Mouse (Mus musculus) embryonic facial prominence, embryonic 11.5 days (tissue): ENCODE measurements around the gene Rps6ka2. TPM values are rescaled to one million over a fixed set of nuclear protein-coding genes. Genes with fewer than 3 reads are reported as not detected.
A peak's percentile ranks its signal among the peaks of the same experiment; 100 is the strongest.

Experiments
- ATAC-seq: fragments of 200-750 bp; cut with Nextera tagmentation; replicated peaks from 2 replicates; pipeline ENCODE4 v1.8.0; 2017; ENCODE audit warnings: low read depth; ENCODE audit not compliant: insufficient number of reproducible peaks, low FRiP score, low TSS enrichment
- DNase-seq: peaks from one replicate; pipeline ENCODE4 v3.0.0-alpha.2; 2015; ENCODE audit warnings: low spot score
- H3K27ac ChIP-seq: fragments of 300-500 bp; sonication (generic); replicated peaks from 2 replicates; pipeline ENCODE4 v1.5.1; 2014; ENCODE audit warnings: mild to moderate bottlenecking, low read depth, low read length, control low read depth
- H3K27me3 ChIP-seq: fragments of 300-500 bp; sonication (generic); 2 replicates; pipeline ENCODE4 v1.6.1; 2014; ENCODE audit warnings: mild to moderate bottlenecking, low read length, moderate library complexity, mixed read lengths; ENCODE audit not compliant: control insufficient read depth, insufficient read depth
- H3K36me3 ChIP-seq: fragments of 300-500 bp; sonication (generic); replicated peaks from 2 replicates; pipeline ENCODE4 v1.6.1; 2014; ENCODE audit warnings: low read depth, mild to moderate bottlenecking, low read length, moderate library complexity, mixed read lengths; ENCODE audit not compliant: control insufficient read depth, insufficient read depth
- H3K4me1 ChIP-seq: fragments of 300-500 bp; sonication (generic); 2 replicates; pipeline ENCODE4 v1.6.1; 2014; ENCODE audit warnings: low read length, mixed read lengths; ENCODE audit not compliant: control insufficient read depth, insufficient read depth
- H3K4me2 ChIP-seq: fragments of 300-500 bp; sonication (generic); 2 replicates; pipeline ENCODE4 v1.6.1; 2014; ENCODE audit warnings: low read depth, mild to moderate bottlenecking, control low read depth, low read length, moderate library complexity
- H3K4me3 ChIP-seq: fragments of 300-500 bp; sonication (generic); 2 replicates; pipeline ENCODE4 v1.5.1; 2014; ENCODE audit warnings: low read depth, low read length, control low read depth
- H3K9ac ChIP-seq: fragments of 300-500 bp; sonication (generic); replicated peaks from 2 replicates; pipeline ENCODE4 v1.6.1; 2014; ENCODE audit warnings: mild to moderate bottlenecking, control low read depth, low read length
- H3K9me3 ChIP-seq: fragments of 300-500 bp; sonication (generic); replicated peaks from 2 replicates; pipeline ENCODE4 v1.6.1; 2016; ENCODE audit warnings: mild to moderate bottlenecking, low read length, inconsistent platforms, mixed read lengths; ENCODE audit not compliant: control insufficient read depth
- WGBS: fragments of 180-500 bp; shearing (Covaris S2); extraction: QIAGEN DNeasy Blood & Tissue Kit; methylation state at CpG from one replicate; pipeline ENCODE4 v1.1.7; 2014; 5-methylcytosine and 5-hydroxymethylcytosine counted together
- polyA plus RNA-seq: library from polyadenylated mRNA; unstranded; fragments of >200 nt; fragmentation: Nextera tagmentation; extraction: Ambion mirVana; gene quantifications from 2 replicates; pipeline ENCODE4 v1.2.1, GENCODE M21; 2014

Gene Rps6ka2
- polyA plus RNA-seq, 1 experiment from 2014 or later, result 20.4 TPM

GRCm38 (mm10) chr17:7257208-7257607 is 87.3 kb downstream of the Rps6ka2 start:
- Histone ChIP-seq H3K4me1 (no peaks in the 10 kb centered on the region), H3K4me2 (no peak overlapping the region), H3K27ac (no peak overlapping the region), H3K27me3 (no peaks in the 10 kb centered on the region), H3K9me3 (no peaks in the 10 kb centered on the region), H3K9ac (no peak overlapping the region), H3K36me3 (no peaks in the 10 kb centered on the region), H3K4me3 (no peak overlapping the region)
- ATAC-seq, result no peak
- WGBS, result 73% methylated on average over 1 of the region's 1 CpGs
- no peak for DNase-seq

GRCm38 (mm10) chr17:7258748-7259359 is 88.9 kb downstream of the Rps6ka2 start:
- H3K36me3 ChIP-seq, result no peaks in the 10 kb centered on the region
- DNase-seq, result no peak

DNA sequence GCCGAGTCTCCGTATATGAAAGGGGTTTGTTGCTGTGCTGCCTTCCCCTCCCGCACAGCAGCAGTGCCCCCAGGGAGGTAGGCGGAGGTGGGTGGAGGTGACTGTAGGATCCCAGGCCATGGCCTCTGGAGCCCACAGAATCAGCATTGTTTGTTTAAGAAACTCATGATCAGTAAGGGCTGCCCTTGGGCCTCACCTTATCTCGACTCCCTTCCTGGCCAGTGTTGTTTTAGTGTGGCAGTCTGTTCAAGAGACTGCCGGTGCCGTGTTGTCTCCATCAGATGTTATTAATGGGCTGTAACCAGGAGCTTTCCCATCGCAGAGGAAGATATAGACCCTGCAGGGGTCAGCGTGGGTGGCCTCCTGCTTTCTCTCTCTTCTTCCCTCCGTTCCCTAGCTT is 90.4 kb downstream of the Rps6ka2 start:
- no peak for ATAC-seq
- DNase-seq, result no peak
- Histone ChIP-seq H3K36me3 (no peaks in the 10 kb centered on the region), H3K4me2 (no peak overlapping the region), H3K27me3 (no peaks in the 10 kb centered on the region), H3K4me3 (no peak overlapping the region), H3K9me3 (no peaks in the 10 kb centered on the region), H3K4me1 (no peaks in the 10 kb centered on the region), H3K27ac (no peak overlapping the region), H3K9ac (no peak overlapping the region)
- WGBS, result 23% methylated on average over 10 of the region's 10 CpGs

More at GRCm38 (mm10) chr17:7258748-7259359, 88.9 kb downstream of the Rps6ka2 start:
- Histone ChIP-seq H3K27ac (no peak overlapping the region), H3K27me3 (no peaks in the 10 kb centered on the region), H3K4me1 (no peaks in the 10 kb centered on the region), H3K9ac (no peak overlapping the region), H3K4me3 (no peak overlapping the region), H3K9me3 (no peaks in the 10 kb centered on the region), H3K4me2 (no peak overlapping the region)
- no peak for ATAC-seq
- 92% methylated on average over 15 of the region's 15 CpGs for WGBS

- no peaks in the 10 kb centered on the region for H3K36me3 ChIP-seq
- H3K4me3 ChIP-seq, result no peak overlapping the region
- DNase-seq (peak; percentile 65), ATAC-seq (0 out of 2 replicates have a peak, but pooled peaks have one; percentile 45)
- 17% methylated on average over 10 of the region's 10 CpGs for WGBS
- no peak overlapping the region for H3K4me2 ChIP-seq
- H3K27me3 ChIP-seq, result no peaks in the 10 kb centered on the region
- H3K9ac ChIP-seq, result no peak overlapping the region; the same call in 1 of the 2 replicates
- no peaks in the 10 kb centered on the region for H3K9me3 ChIP-seq
- H3K27ac ChIP-seq, result 0 out of 2 replicates have a peak overlapping the region, but pooled peaks have one; percentile 28
- H3K4me1 ChIP-seq, result no peaks in the 10 kb centered on the region
Measured at GRCm38 (mm10) chr17:7262056-7262455, 92.1 kb downstream of the Rps6ka2 start.

DNA sequence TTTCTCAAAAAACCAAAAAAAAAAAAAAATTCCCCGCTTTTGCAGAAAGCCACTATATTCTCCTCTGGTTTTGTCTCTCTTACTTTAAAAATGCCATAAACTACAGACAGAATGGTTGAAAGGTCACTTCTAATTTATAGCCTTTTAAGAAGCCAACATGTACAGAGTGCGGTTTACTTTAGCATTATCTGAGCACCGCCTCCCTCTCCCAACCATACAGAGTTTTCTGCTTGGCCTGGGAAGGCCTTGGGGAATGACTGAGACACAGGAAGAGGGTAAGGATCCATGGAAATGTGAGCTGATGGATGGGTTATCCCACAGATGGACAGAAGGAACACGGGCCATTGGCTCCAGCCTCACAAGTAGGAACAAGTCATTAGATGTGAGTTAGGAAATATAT is 92.7 kb downstream of the Rps6ka2 start:
- Histone ChIP-seq H3K27me3 (no peaks in the 10 kb centered on the region), H3K9me3 (no peaks in the 10 kb centered on the region), H3K4me1 (no peaks in the 10 kb centered on the region), H3K27ac (no peak overlapping the region), H3K4me2 (no peak overlapping the region), H3K4me3 (no peak overlapping the region), H3K9ac (no peak overlapping the region), H3K36me3 (no peaks in the 10 kb centered on the region)
- 90% methylated on average over 4 of the region's 4 CpGs for WGBS
- ATAC-seq (no peak), DNase-seq (no peak)

- H3K4me2 ChIP-seq, result no peak overlapping the region
- H3K36me3 ChIP-seq, result no peaks in the 10 kb centered on the region
- no peak for DNase-seq
- H3K9ac ChIP-seq, result no peak overlapping the region
- no peak overlapping the region for H3K27ac ChIP-seq
- no peaks in the 10 kb centered on the region for H3K4me1 ChIP-seq
- ATAC-seq, result no peak
- no peaks in the 10 kb centered on the region for H3K27me3 ChIP-seq
- WGBS, result 80% methylated on average over 5 of the region's 5 CpGs
- H3K4me3 ChIP-seq, result no peak overlapping the region
- no peaks in the 10 kb centered on the region for H3K9me3 ChIP-seq
Measured at GRCm38 (mm10) chr17:7264610-7265009, 94.7 kb downstream of the Rps6ka2 start.

DNA sequence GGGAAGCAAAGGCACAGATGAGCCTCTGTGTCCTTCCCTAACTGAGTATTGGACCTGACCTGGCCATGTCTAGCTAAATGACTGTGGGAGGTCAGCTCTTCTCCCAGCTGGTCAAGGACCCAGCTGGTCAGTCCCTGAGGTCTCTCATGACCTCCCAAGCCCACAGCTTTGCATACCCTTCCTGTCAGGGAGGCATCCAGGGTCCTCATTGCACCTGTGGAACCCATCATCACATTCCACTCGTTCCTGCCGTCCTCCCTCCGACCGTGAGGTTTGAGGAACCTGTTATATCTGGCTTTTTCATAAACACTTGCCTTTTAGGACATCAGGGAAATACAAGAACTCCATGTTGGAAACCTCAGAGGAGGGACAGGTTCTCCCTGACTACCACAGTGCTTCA is 95.4 kb downstream of the Rps6ka2 start:
- no peak for ATAC-seq

GRCm38 (mm10) chr17:7265705-7266368 is 95.9 kb downstream of the Rps6ka2 start:
- Histone ChIP-seq H3K4me2 (no peak overlapping the region), H3K4me3 (no peak overlapping the region), H3K36me3 (no peaks in the 10 kb centered on the region), H3K27me3 (no peaks in the 10 kb centered on the region), H3K4me1 (no peaks in the 10 kb centered on the region), H3K9me3 (no peaks in the 10 kb centered on the region), H3K27ac (no peak overlapping the region), H3K9ac (no peak overlapping the region)
- 63% methylated on average over 12 of the region's 12 CpGs for WGBS
- DNase-seq (no peak), ATAC-seq (no peak)

More for the DNA sequence above, 95.4 kb downstream of the Rps6ka2 start:
- Histone ChIP-seq H3K4me3 (no peak overlapping the region), H3K27me3 (no peaks in the 10 kb centered on the region), H3K9me3 (no peaks in the 10 kb centered on the region), H3K36me3 (no peaks in the 10 kb centered on the region), H3K4me2 (no peak overlapping the region), H3K9ac (no peak overlapping the region), H3K4me1 (no peaks in the 10 kb centered on the region), H3K27ac (no peak overlapping the region)
- no peak for DNase-seq
- WGBS, result 85% methylated on average over 4 of the region's 4 CpGs
